Mouse (Mus musculus) CD8-positive naive resting alpha-beta T cell, adult 2 months (primary cell): Measurements from ENCODE around the gene Igsf8.

ENCODE experiments used
- DNase-seq, 2 experiments: peaks; one replicate each; pipeline ENCODE4 v3.0.0; 2022; ENCODE audit warnings: low read depth in 2 of 2, low spot score in 2 of 2

Igsf8 gene

DNA sequence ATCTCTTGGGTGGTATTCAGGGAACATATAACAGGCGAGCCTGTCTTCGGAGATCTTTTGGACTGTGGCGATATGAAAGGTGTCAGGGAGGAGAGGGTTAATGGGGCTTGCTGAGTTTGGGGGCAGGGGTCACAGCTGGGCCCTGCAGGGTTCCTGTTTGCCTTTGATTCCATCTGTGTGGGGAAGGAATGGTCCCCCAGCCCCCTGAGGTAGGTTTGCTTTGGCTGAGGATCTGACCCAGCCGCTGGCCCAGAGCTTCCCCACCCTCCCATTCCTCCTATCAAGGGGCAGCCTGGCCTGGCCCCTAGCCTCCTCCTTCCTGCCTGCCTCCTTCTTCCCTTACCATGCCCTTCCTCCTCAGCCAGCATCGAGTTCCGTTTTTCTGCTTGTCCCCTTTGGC, 41.4 kb downstream of the Igsf8 start:
- no peak for DNase-seq

DNA sequence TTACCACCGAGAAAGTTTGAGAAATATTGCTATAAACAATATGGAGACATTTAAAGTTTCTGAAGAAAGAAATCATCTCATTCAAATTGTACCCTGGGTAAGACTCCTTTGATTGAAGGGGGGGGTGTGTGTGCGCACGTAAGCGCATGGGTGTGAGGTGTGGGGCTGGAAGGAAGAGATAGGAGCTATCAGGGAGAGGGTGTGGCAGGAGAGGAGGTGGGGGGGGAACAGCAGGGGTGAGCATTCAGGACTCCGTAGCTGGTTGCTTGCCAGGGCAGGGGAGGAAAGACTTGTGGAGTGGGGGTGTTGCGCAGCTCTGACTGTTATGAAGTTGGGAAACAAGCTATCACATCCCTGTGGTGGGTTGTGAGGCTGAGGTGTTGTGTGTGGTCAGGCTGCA, 43.0 kb downstream of the Igsf8 start:
- no peak for DNase-seq

DNA sequence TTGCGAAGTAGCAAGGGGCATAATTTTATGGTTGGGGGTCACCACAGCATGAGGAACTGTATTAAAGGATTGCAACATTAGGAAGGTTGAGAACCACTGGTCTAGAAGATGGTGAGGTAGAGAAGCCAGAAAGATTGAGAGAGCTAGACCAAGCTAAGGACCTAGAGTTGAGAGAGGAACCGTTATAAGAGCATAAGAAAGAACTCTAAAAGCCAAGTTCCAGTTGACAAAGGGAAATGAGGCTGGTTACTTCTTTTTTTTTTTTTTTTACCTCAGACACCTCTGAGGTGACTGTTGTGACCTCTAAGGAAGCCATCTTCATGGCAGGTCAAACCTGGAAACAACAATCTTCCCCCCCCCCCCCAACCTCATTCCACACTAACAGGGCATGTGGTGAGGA, 43.7 kb downstream of the Igsf8 start:
- DNase-seq: no peak

DNA sequence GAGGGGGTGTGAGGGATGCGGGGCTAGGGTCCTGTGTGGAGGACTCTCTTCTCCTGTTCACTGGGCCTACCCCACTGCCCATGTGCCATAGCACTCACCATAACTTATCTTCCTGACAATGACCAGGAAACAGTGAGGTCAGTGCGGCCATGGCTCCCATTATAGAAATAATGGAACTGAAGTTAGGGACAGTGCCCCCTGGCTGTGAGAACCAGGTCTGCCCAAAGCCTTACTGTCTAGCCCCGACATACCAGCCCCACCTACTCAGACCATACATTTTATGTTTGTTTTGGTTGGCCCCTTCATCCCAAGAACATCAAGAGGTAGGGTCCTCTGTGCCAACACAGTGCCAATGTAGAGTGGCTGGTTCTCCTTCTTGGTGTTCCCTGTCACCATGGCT, 44.2 kb downstream of the Igsf8 start:
- DNase-seq: no peak

DNA sequence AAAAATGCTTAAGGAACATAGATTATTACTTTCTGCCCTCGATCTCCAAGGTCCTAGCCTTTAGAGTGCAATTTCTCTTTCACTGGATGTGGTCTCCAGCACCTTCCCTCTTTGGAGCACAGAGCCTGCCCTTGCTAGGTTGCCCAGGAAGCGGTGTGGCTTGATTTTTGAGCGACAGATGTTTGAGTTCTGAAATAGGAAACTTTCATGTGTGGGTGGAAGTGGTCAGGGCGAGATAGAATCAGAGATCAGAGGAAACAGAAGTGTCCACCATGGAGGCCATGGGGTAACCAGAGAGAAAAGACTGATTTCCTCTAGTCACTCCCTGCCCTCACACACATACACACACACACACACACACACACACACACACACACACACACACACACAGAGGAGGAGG, 44.8 kb downstream of the Igsf8 start:
- no peak for DNase-seq

DNA sequence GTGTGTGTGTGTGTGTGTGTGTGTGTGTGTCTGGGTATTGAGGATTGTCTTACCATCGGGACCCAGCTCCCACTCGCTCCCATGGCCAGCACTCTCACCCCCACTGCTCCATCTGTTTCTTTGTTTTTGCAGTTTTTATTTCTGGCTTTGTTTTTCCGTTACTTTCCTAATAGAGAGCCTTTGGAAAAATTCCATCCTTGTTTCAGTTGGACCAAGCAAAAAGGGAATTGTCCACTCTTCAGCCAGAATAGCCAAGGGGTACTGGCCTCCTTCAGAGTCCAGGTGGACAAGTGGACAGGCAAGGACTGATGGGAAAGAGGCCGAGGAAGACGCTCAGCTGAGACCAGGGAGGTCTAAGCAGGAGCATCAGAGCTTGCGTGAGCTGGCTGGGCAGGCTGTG, 45.4 kb downstream of the Igsf8 start:
- DNase-seq: no peak

DNA sequence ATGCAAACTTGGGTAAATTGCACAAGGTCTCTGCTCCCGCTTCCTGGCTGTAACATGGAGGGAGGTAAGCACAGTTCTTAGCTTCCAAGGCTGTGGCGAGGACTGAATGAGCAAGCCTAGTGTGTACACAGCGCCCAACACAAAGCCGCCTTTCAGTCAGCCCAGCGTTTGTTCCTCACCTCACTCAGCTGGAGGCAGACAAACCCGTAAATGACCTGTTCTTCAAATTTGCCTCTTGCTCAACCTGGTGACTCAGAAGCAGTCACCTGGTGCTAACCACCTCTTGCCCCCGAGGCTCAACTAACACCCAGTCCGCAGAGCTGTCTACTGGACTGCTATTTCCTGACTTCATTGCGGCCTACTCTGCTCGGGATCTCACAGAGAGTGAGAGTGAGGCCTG, 46.5 kb downstream of the Igsf8 start:
- no peak for DNase-seq

DNA sequence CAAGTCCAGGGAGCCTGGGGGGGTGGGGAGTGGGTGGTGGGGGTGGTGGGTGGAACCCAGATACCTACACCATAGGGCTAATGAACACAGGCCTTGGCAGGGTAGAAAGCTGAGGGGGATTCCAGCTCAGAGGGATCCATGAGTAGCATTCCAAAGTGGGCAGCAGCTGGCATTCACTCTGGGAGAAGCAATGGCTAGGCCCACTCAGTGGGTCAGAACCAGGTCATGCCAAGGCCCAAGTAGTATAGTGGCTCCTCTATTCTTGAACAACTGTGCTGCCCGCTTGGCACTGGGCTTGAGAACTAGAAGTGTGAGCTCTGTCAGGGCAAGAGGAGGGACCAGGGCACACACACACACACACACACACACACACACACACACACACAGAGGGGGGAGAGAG, 47.0 kb downstream of the Igsf8 start:
- DNase-seq: no peak

DNA sequence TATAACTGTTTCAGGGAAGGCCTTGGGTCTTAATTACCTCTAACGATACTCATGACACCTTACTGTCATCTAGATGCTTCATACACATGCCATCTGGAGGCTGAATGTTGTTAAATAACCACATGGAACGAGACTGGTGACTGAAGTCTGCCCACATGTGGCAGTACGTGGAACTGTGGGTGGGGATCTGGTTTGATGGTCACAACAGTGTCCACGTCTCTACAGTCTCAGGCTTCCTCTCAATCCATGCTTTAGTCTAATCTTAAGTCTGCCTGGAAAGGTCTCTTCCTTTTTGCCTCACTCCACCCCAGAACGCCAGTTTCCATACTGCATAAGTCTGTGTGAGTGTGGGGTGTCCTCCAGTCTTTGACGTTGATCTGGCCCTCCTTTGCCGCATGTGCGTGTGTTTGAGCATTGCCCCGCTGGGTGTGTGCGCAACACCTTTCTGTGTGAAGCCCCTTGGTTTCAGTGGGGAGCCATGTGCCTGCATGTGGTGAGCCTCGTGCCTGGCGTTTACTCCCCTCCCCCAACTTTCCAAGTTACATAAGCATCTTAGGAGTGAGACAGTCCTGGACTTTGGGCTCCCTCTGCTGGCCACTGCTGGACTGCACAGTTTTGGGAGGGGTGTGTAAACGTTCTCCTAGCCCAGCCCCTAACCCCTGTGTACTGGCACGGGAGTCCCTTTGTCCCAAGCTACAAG, 48.4 kb downstream of the Igsf8 start:
- peak; percentile 81 to 89 for DNase-seq

DNA sequence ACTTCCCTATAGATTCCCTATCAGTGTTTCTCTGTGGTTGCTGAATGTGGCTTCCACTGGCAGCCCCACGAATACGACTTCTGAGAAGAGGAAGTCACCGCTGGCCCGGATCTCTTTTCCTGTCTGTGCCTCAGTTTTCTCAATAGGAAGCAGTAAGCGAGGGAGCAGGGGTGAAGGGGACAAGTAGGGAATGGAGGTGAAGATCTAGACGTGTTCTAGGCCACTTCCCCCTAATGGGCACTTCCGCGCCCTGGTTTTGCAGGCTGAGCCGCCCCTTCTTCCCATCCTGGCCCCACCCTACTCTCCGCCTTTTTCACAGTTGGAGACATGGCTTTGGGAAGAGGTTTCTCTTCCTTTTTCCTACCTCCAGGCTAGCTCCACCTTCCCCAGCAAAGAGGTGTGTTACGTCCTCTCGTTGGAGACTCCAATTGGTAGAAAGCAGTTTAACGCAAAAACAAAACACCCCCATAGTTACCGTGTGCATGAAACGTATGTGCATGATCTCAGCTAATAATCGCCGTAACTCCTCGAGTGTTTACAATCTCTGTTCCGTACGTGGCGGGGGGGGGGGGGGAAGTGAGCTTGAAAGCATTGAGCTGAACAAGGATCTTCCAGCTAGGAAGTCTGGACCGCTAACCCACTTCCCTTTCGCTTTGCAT, 49.9 kb downstream of the Igsf8 start:
- DNase-seq: peak in 1 of 2 experiments; percentile 30

DNA sequence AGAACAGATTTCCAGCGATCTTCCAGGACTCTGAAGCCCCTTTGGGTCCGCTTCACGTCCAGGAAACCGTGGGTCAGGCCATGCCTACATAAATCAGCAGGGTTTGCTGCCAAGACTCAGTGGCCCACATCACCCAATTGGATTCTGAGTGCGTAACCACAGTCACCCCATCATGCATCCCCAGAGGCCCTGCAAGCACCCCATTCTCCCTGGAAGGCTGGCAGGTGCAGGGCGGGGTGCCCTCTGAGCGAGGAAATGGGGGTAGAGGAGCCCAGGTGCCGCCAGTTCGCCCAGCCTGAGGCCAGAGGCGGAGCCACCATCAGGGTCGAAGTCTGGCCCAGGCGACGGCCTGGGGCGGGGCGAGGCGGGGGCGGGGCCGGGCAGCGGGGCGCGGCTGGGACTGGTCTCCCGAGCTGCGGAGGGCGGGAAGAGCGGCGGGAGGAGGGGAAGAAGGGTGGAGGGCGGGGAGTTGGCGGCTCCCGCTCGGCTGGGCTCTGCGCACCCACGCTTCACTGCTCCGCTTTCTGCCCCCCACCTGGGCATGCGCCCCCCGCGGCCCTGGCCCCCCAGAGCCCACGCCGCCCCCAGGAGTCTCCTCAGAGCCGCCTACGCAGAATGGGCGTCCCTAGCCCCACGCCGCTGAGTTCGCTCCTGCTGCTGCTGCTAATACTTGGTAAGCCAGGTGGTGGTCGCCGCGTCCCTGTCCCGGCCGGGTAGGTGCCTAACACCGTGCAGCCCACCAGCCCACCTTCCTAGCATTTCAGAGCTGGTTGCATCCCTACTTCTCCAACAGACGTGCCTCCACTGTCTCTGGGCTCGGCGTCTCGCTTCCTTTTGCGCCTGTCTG, 50.7 kb downstream of the Igsf8 start:
- peak; percentile 73 for DNase-seq

DNA sequence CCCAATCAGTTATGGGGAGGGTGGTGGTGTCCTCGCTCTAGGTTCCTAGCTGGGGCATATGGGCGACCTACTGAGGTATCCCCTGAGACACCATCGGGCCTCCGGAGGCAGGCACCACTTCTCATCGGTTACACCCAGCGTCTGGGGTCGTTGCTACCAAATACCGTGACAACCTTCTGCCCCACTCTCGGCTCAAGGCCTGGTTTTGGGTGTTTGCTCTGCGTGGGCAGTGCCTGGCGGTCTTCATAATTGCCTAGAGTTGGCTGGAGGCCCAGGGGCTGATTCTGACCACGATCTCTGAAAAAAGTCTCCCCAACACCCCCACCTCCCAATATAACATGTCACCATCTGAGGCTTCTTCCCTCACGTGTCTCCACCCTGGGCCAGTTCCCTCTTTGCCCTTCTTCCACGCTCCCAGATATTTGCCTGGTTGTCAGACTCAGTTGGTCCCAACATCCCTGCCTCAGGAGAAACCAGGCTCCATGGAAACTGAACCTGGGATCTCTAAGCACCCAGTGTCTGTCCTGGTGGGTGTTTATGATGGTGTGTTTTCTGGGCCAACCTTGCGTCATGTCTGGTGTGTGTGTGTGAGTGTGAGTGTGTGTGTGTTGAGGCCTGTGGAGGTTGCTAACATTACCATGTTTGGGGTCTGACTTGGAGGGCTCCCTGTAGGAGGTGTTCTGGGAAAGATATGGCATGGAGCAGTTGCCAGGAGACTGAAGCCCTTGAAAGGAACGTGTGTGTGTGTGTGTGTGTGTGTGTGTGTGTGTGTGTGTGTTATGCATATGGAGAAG, 51.5 kb downstream of the Igsf8 start:
- DNase-seq: peak in 1 of 2 experiments; percentile 25

DNA sequence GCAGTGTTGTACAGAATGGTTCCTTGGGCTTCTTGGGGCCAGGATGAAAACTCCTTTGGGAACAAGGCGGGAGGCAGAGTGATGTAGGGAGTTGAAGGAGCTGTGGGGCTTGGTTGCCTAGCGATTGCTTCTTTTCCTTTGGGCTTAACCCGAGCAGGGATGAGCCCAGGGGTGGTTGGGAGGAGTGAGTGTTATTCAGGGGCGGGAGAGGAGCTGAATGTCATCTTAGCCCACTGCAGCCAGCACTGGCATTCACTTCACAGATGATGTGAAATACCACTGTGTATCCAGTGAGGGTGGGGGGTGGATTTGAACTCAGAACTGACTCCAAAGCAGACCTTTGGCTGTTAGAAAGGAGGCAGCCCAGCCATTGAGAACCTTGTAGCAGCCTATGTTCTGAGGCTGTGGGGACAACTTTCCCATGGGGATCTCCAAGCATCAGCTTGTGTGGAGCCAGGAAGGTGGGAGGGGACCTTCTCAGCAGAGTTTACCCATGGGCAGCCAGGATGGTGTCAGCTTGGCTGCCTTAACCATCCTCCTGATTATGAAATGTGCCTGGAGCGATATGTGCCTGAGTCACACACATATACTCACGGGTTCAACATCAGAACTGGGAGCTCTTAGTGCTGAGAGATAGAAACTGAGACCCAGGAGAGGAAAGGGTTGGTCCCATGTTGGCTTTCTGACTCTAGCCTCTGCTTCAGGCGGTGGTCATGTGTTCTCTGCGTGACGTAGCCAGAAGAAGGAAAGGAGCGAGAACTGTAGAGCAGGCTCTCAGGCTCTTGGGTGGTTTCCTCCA, 52.4 kb downstream of the Igsf8 start:
- DNase-seq: no peak

DNA sequence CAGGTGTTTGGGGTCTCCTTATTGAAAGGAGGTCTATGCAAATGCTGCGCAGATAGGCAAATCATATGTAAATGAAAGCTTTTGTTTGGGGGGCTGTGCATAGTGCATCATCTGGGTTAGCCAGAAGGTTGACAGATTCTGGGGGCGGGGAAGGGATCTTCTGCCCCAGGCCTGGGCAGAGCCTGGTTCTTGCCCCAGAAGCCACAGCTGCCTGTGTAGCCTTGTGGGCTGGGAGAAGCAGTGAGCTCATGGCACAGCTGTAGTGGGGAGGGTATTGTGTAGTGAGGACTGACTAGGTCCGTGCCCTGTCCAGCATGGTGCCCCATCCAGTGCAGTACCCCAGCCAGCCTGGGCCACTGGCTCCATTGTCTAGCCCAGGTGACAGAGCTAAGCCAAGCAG, 53.5 kb downstream of the Igsf8 start:
- DNase-seq: no peak

DNA sequence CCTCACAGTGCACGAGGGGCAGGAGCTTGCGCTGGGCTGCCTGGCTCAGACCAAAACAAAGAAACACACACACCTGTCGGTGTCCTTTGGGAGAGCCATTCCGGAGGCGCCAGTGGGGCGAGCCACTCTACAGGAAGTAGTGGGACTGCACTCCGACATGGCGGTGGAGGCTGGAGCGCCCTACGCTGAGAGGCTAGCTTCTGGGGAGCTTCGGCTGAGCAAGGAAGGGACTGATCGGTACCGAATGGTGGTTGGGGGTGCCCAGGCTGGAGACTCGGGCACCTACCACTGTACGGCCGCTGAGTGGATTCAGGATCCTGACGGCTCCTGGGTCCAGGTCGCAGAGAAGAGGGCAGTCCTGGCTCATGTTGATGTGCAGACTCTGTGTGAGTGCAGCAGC, 56.0 kb downstream of the Igsf8 start:
- DNase-seq: no peak

DNA sequence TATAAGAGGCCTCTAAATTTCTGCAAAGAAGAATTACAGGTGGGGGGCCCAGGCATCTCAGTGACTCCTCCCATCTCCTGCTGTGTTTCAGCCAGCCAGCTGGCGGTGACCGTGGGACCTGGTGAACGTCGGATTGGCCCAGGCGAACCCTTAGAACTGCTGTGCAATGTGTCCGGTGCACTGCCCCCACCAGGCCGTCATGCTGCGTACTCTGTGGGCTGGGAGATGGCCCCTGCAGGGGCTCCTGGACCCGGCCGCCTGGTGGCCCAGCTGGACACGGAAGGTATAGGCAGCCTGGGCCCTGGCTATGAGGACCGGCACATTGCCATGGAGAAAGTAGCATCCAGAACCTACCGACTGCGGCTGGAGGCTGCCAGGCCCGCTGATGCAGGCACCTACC, 56.5 kb downstream of the Igsf8 start:
- no peak for DNase-seq

DNA sequence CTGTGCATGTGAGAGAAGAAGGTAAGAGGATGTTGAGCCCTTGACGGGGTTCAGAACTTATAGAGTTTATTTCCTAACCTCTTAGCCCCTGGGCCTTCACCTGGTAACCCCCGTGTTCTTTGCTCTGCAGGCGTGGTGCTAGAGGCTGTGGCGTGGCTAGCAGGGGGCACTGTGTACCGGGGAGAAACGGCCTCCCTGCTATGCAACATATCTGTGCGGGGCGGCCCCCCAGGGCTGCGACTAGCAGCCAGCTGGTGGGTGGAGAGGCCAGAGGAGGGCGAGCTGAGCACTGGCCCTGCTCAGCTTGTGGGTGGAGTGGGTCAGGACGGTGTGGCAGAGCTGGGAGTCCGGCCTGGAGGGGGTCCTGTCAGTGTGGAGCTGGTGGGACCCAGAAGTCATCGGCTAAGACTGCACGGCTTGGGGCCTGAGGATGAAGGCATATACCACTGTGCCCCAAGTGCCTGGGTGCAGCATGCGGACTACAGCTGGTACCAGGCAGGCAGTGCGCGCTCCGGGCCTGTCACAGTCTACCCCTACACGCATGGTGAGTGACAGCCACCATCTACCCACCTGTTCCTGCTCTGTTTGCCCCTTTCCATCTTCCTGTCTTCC, 57.1 kb downstream of the Igsf8 start:
- DNase-seq: no peak

DNA sequence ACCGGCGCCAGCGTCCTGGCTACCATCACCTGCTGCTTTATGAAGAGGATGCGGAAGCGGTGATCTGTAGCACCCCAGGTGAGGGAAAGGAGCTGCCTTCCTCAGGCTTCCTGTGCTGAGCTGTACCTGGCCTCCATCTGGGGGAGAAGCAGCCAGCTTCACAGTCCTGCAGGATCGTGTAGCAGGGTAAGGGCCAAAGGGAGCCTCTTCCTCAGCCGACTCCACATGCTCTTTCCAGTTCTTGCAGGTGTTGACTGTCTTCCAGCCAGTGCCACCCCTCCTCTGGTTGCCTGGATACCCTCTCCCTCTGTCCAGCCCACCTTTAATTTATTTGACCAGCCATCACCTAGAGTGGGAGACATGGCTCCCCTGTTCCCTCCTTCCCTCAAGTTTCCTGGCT, 57.9 kb downstream of the Igsf8 start:
- DNase-seq: no peak

DNA sequence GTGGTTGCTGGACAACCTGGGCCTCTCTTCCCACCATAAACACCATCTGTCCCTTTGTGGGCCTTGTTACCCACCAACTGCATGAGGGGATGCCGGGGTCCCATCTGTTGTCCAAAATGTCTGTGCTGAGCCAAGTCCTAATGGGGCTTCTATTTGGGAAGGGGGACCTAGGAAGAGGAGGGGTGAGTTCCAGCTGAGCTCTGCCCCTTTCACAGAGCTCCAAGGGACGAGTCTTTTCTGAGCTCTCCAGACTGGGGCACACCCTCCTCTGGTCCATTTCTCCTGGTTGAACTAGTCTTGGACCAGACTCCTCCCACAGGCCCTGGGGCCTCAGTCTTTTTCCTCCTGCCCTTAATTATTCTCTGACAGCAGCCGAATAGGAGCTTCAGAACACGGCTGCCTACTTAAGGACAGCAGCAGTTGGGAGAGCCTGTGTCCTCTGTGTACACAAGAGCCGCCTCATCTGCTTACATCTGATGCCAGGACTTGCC, 58.5 kb downstream of the Igsf8 start:
- no peak for DNase-seq

DNA sequence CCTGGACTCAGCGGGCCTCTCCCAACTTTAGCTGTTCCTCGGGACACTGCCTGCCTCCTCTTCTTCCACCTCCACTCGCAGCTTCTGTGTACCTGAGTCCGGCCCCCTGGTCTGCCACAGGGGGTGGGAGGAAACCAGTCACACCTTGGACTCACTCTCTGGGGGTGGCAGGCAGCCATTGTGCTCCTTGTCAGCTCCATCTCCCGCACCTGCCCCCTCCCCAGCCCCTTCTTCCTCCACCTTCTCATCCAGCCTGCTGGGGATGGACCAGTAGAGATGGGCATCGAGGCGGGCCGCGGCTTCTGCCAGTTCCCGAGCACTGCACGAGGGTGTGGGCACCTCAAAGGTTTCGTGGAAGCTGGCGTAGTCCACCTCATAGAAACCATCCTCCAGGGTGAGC, 61.3 kb downstream of the Igsf8 start:
- DNase-seq: no peak
